Mouse (Mus musculus) CH12.LX (cell line): ENCODE measurements at regions not wholly inside any gene's neighbourhood (a gene's known extent, or its start where the extent isn't known, plus 50 kb on each side); places are given as distances from the start of the nearest gene placed in this dataset.

Experiments
- DNase-seq: peaks from one replicate; pipeline ENCODE4 v3.0.0-alpha.2; 2013; ENCODE audit errors: extremely low read depth
- H3K27ac ChIP-seq: 2 replicates; pipeline ENCODE4 v1.5.1; 2012; ENCODE audit warnings: low read depth, mild to moderate bottlenecking, control low read depth, moderate library complexity; ENCODE audit not compliant: insufficient read depth
- H3K27me3 ChIP-seq: replicated peaks from 2 replicates; pipeline ENCODE3; 2012; ENCODE audit warnings: inconsistent platforms
- H3K36me3 ChIP-seq, 2 experiments: replicated peaks in 1 of 2; 2 replicates each; pipeline versions ENCODE3 to v1.6.1; 2012; ENCODE audit warnings: inconsistent platforms in 1 of 2, low read length in 1 of 2, mild to moderate bottlenecking in 1 of 2, mixed read lengths in 1 of 2, moderate library complexity in 1 of 2; ENCODE audit not compliant: control insufficient read depth in 1 of 2, insufficient read depth in 1 of 2
- H3K4me1 ChIP-seq, 2 experiments: 2 replicates each; pipeline ENCODE4 v1.6.1; 2012; ENCODE audit warnings: inconsistent platforms in 1 of 2, moderate library complexity in 1 of 2; ENCODE audit not compliant: insufficient read depth in 2 of 2, control insufficient read depth in 1 of 2
- H3K4me2 ChIP-seq: 2 replicates; pipeline ENCODE4 v1.6.1; 2012; ENCODE audit warnings: low read depth, mild to moderate bottlenecking, control low read depth; ENCODE audit not compliant: poor library complexity, insufficient read depth, severe bottlenecking
- H3K4me3 ChIP-seq, 3 experiments: fragments of 150-350 bp in 1 of 3; sonication (generic) in 1 of 3; replicated peaks in 1 of 3; 2 replicates each; pipeline versions ENCODE3 to v1.5.1; 2011 to 2012; ENCODE audit warnings: low read depth in 2 of 3, low read length in 2 of 3, mild to moderate bottlenecking in 2 of 3, moderate library complexity in 2 of 3, control low read depth in 1 of 3, improper control_type of control experiment in 1 of 3, inconsistent platforms in 1 of 3, mixed read lengths in 1 of 3; ENCODE audit not compliant: poor library complexity in 1 of 3
- H3K79me2 ChIP-seq: replicated peaks from 2 replicates; pipeline ENCODE4 v1.6.1; 2012; ENCODE audit warnings: mild to moderate bottlenecking, moderate library complexity; ENCODE audit not compliant: control insufficient read depth, poor library complexity, insufficient read depth, severe bottlenecking; ENCODE audit errors: extremely low read depth
- H3K9ac ChIP-seq: 2 replicates; pipeline ENCODE4 v1.6.1; 2012; ENCODE audit warnings: low read depth, mild to moderate bottlenecking, control low read depth, moderate library complexity; ENCODE audit not compliant: insufficient read depth
- H3K9me3 ChIP-seq: replicated peaks from 2 replicates; pipeline ENCODE3; 2012; ENCODE audit warnings: low read length, inconsistent platforms, mixed read lengths
- BHLHE40 ChIP-seq: IDR thresholded peaks from 2 replicates; pipeline ENCODE4 v1.6.1; 2011; ENCODE audit warnings: mild to moderate bottlenecking, low read depth, low read length, improper control_type of control experiment
- CHD1 ChIP-seq: IDR thresholded peaks from 2 replicates; pipeline ENCODE4 v1.6.1; 2012; ENCODE audit warnings: low read depth, low read length, improper control_type of control experiment, inconsistent platforms
- CHD2 ChIP-seq: IDR thresholded peaks from 2 replicates; pipeline ENCODE4 v1.6.1; 2011; ENCODE audit warnings: low read length, improper control_type of control experiment
- ELF1 ChIP-seq: IDR thresholded peaks from 2 replicates; pipeline ENCODE4 v1.6.1; 2014; ENCODE audit warnings: low read depth, mild to moderate bottlenecking, inconsistent platforms, low read length, improper control_type of control experiment
- GABPA ChIP-seq: IDR thresholded peaks from 2 replicates; pipeline ENCODE4 v1.6.1; 2012; ENCODE audit warnings: low read depth, low read length, improper control_type of control experiment, inconsistent platforms; ENCODE audit not compliant: insufficient replicate concordance
- IRF4 ChIP-seq: IDR thresholded peaks from 2 replicates; pipeline ENCODE4 v1.6.1; 2014; ENCODE audit warnings: low read depth, mild to moderate bottlenecking, inconsistent platforms, low read length, improper control_type of control experiment
- JUN ChIP-seq: IDR thresholded peaks from 2 replicates; pipeline ENCODE4 v1.6.1; 2011; ENCODE audit warnings: low read depth, mild to moderate bottlenecking, low read length, improper control_type of control experiment, moderate library complexity; ENCODE audit not compliant: insufficient read depth
- JUND ChIP-seq: conservative IDR thresholded peaks from 2 replicates; pipeline ENCODE4 v1.6.1; 2011; ENCODE audit warnings: low read depth, low read length, improper control_type of control experiment
- KAT2A ChIP-seq: IDR thresholded peaks from 2 replicates; pipeline ENCODE4 v1.6.1; 2012; ENCODE audit warnings: low read length, improper control_type of control experiment, inconsistent platforms; ENCODE audit not compliant: insufficient replicate concordance
- MAFK ChIP-seq: IDR thresholded peaks from 2 replicates; pipeline ENCODE4 v1.6.1; 2011; ENCODE audit warnings: low read length, improper control_type of control experiment; ENCODE audit not compliant: insufficient replicate concordance
- MAX ChIP-seq: IDR thresholded peaks from 2 replicates; pipeline ENCODE4 v1.6.1; 2011; ENCODE audit warnings: low read length, improper control_type of control experiment
- MAZ ChIP-seq: IDR thresholded peaks from 2 replicates; pipeline ENCODE4 v1.6.1; 2012; ENCODE audit warnings: low read depth, mild to moderate bottlenecking, inconsistent platforms, low read length, improper control_type of control experiment, moderate library complexity
- MEF2A ChIP-seq: IDR thresholded peaks from 2 replicates; pipeline ENCODE4 v1.6.1; 2014; ENCODE audit warnings: low read depth, mild to moderate bottlenecking, inconsistent platforms, low read length, improper control_type of control experiment, borderline replicate concordance
- MYC ChIP-seq: IDR thresholded peaks from 2 replicates; pipeline ENCODE4 v1.6.1; 2011; ENCODE audit warnings: low read depth, mild to moderate bottlenecking, improper control_type of control experiment, low read length
- NELFE ChIP-seq: IDR thresholded peaks from 2 replicates; pipeline ENCODE4 v1.6.1; 2011; ENCODE audit warnings: low read depth, low read length, improper control_type of control experiment
- NRF1 ChIP-seq: IDR thresholded peaks from 2 replicates; pipeline ENCODE4 v1.6.1; 2014; ENCODE audit warnings: low read depth, mild to moderate bottlenecking, inconsistent platforms, low read length, improper control_type of control experiment, moderate library complexity
- PAX5 ChIP-seq: IDR thresholded peaks from 2 replicates; pipeline ENCODE4 v1.6.1; 2012; ENCODE audit warnings: low read length, inconsistent platforms, mixed read lengths
- POLR2A ChIP-seq: IDR thresholded peaks from 2 replicates; pipeline ENCODE4 v1.6.1; 2011; ENCODE audit warnings: low read depth, mild to moderate bottlenecking, improper control_type of control experiment, low read length
- POLR2AphosphoS2 ChIP-seq: IDR thresholded peaks from 2 replicates; pipeline ENCODE4 v1.6.1; 2011; ENCODE audit warnings: low read depth, low read length, improper control_type of control experiment
- RAD21 ChIP-seq: IDR thresholded peaks from 2 replicates; pipeline ENCODE4 v1.6.1; 2011; ENCODE audit warnings: low read depth, mild to moderate bottlenecking, low read length, improper control_type of control experiment, moderate library complexity
- RCOR1 ChIP-seq: conservative IDR thresholded peaks from 2 replicates; pipeline ENCODE4 v1.6.1; 2012; ENCODE audit warnings: low read depth, mild to moderate bottlenecking, inconsistent platforms, low read length, improper control_type of control experiment
- SMC3 ChIP-seq: IDR thresholded peaks from 2 replicates; pipeline ENCODE4 v1.6.1; 2011; ENCODE audit warnings: low read depth, low read length, improper control_type of control experiment
- TBP ChIP-seq: conservative IDR thresholded peaks from 2 replicates; pipeline ENCODE4 v1.6.1; 2011; ENCODE audit warnings: low read depth, low read length, improper control_type of control experiment
- TCF12 ChIP-seq: IDR thresholded peaks from 2 replicates; pipeline ENCODE4 v1.6.1; 2014; ENCODE audit warnings: low read depth, mild to moderate bottlenecking, inconsistent platforms, low read length, improper control_type of control experiment
- dilution Hi-C: fragments of 300-500 bp; cut with MboI; formaldehyde crosslinking; loops from 2 replicates; pipeline ENCODE4 v1.14.3; 2020; ENCODE audit warnings: low sequenced_read_pairs; ENCODE audit not compliant: extremely low pct_unique_long_range_greater_than_20kb, extremely low pct_ligation_motif_present
- in situ Hi-C: fragments of 300-500 bp; cut with MboI; formaldehyde crosslinking; loops from 3 replicates; pipeline ENCODE4 v1.14.3; 2019; ENCODE audit warnings: low sequenced_read_pairs, low pct_ligation_motif_present, low pct_unique_long_range_greater_than_20kb, mixed read lengths

DNA sequence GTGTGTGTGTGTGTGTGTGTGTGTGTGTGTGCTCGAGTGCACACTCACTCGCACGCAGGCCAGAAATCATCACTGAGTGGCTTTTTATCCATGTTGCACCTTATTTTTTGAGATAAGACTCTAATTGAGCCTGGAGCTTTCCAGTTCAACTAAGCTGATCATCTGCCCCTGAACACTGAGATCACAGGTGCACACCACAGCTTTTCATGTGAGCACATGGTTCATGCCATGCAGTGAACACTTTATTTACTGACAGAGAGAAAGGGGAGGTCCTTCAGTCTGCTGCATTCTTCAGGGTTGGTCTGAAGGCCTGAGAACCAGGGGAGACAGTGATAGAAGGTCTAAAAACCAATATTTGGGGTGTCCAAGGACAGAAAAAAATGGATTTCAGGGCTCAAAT is 161.7 kb upstream of the Olig3 start:
- TF ChIP-seq MAX (no peak), PAX5 (no peak), POLR2A (no peak), MAZ (no peak), GABPA (no peak), CHD1 (no peak), RCOR1 (no peak), SMC3 (no peak), RAD21 (no peak), MAFK (no peak), IRF4 (no peak), NELFE (no peak), BHLHE40 (no peak), JUND (no peak), MEF2A (no peak), NRF1 (no peak), TBP (no peak)
- Histone ChIP-seq H3K9ac (no peak overlapping the region), H3K27me3 (no peaks in the 10 kb centered on the region), H3K4me2 (no peak overlapping the region), H3K79me2 (no peaks in the 10 kb centered on the region), H3K27ac (no peak overlapping the region), H3K9me3 (no peaks in the 10 kb centered on the region), H3K4me1 (peaks cover 10 to 41% of the 10 kb centered on the region in 2 experiments; a peak in 3 of 4 replicates), H3K4me3 (no peak overlapping the region), H3K36me3 (no peaks in the 10 kb centered on the region)
- in situ Hi-C loops (no loop called here), dilution Hi-C loops (no loop called here)
- no peak for DNase-seq

DNA sequence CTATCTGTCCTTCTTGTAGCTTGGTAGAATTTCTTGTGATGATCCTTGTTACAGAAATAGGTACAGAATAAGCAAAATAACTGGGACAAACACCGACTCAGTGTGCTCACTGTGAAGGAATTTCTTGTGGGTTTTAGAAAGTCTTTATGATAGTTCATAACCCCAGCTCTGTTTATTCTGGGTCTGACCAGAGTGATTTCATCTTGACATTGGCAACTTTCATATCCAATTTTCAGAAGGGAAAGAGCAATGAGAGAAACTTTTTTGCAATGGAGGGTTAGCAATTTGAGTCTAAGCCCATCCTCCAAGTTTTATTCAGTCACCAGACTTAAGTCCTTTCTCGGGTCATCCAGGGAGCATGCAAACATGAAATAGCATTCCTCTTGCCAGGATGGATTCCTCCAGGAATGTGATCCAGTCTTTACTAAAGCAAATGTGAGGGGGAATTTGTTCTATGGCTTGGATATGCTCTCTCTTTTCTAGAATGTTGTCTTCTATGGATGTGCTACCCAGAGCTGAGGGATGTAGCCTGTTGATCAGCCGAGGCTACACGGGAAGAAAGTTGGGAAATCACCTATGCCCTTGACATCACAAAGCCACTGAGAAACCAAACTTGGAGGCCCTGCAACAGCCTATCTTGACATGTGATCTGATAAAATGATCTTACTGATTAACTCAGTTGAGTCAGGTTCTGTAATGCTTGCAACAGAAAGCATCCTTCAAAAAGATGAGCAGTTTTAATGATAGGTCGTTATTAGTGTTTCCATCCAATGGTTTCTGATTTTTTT is 163.2 kb upstream of the Olig3 start:
- dilution Hi-C loops = no loop called here

More for the DNA sequence above, 163.2 kb upstream of the Olig3 start:
- no peaks in the 10 kb centered on the region for H3K27me3 ChIP-seq
- H3K4me2 ChIP-seq = no peak overlapping the region
- H3K9me3 ChIP-seq = no peaks in the 10 kb centered on the region
- no peaks in the 10 kb centered on the region for H3K36me3 ChIP-seq
- no peak for DNase-seq
- H3K4me3 ChIP-seq = no peak overlapping the region
- peaks cover 14 to 47% of the 10 kb centered on the region in 2 experiments for H3K4me1 ChIP-seq
- in situ Hi-C loops = no loop called here
- H3K9ac ChIP-seq = no peak overlapping the region
- no peak for TF ChIP-seq TCF12
- TF ChIP-seq POLR2AphosphoS2 = no peak
- TF ChIP-seq MYC = no peak
- no peak for TF ChIP-seq CHD2
- TF ChIP-seq JUN = no peak
- TF ChIP-seq SMC3 = no peak
- TF ChIP-seq MAX = no peak
- no peak for TF ChIP-seq MAZ
- no peak for TF ChIP-seq BHLHE40
- TF ChIP-seq TBP = no peak
- TF ChIP-seq KAT2A = no peak
- TF ChIP-seq ELF1 = no peak
- no peaks in the 10 kb centered on the region for H3K79me2 ChIP-seq
- no peak overlapping the region for H3K27ac ChIP-seq
